Mouse (Mus musculus) hindbrain, embryonic 14.5 days (tissue): Measurements from ENCODE around the gene Zfp747. TPM values are rescaled to one million over a fixed set of nuclear protein-coding genes. Genes with fewer than 3 reads are reported as not detected.

ENCODE experiments used
- ATAC-seq: fragments of 200-750 bp; cut with Nextera tagmentation; 2 replicates; pipeline ENCODE4 v1.8.0; 2017; ENCODE audit warnings: moderate number of reproducible peaks, mild to moderate bottlenecking, moderate TSS enrichment, moderate library complexity; ENCODE audit not compliant: low FRiP score
- DNase-seq: peaks from one replicate; pipeline ENCODE4 v3.0.0-alpha.2; 2015; ENCODE audit warnings: low spot score
- H3K27ac ChIP-seq: fragments of 300-500 bp; sonication (generic); 2 replicates; pipeline ENCODE4 v1.5.1; 2014; ENCODE audit warnings: mild to moderate bottlenecking, moderate library complexity
- H3K27me3 ChIP-seq: fragments of 300-500 bp; sonication (generic); 2 replicates; pipeline ENCODE4 v1.6.1; 2014; ENCODE audit warnings: mild to moderate bottlenecking, low read length, mixed read lengths; ENCODE audit not compliant: control insufficient read depth, insufficient read depth
- H3K36me3 ChIP-seq: fragments of 300-500 bp; sonication (generic); replicated peaks from 2 replicates; pipeline ENCODE4 v1.6.1; 2014; ENCODE audit not compliant: control insufficient read depth, insufficient read depth
- H3K4me1 ChIP-seq: fragments of 300-500 bp; sonication (generic); replicated peaks from 2 replicates; pipeline ENCODE4 v1.6.1; 2014; ENCODE audit warnings: antibody characterized with exemption, low read length, mixed read lengths; ENCODE audit not compliant: control insufficient read depth, insufficient read depth
- H3K4me2 ChIP-seq: fragments of 300-500 bp; sonication (generic); replicated peaks from 2 replicates; pipeline ENCODE4 v1.6.1; 2014; ENCODE audit warnings: mild to moderate bottlenecking, moderate library complexity
- H3K4me3 ChIP-seq: fragments of 300-500 bp; sonication (generic); replicated peaks from 2 replicates; pipeline ENCODE4 v1.5.1; 2014; ENCODE audit warnings: mild to moderate bottlenecking, low read length
- H3K9ac ChIP-seq: fragments of 300-500 bp; sonication (generic); 2 replicates; pipeline ENCODE4 v1.6.1; 2014
- H3K9me3 ChIP-seq: fragments of 300-500 bp; sonication (generic); 2 replicates; pipeline ENCODE4 v1.6.1; 2016; ENCODE audit warnings: low read length; ENCODE audit not compliant: control insufficient read depth
- WGBS: fragments of 180-500 bp; shearing (Covaris S2); extraction: QIAGEN DNeasy Blood & Tissue Kit; methylation state at CpG from one replicate; pipeline ENCODE4 v1.1.7; 2014; 5-methylcytosine and 5-hydroxymethylcytosine counted together
- polyA plus RNA-seq: library from polyadenylated mRNA; unstranded; fragments of >200 nt; fragmentation: Nextera tagmentation; extraction: Ambion mirVana; gene quantifications from 2 replicates; pipeline ENCODE4 v1.2.1, GENCODE M21; 2014

Zfp747 gene
- polyA plus RNA-seq, 1 experiment from 2014 or later = 8.5 TPM

GRCm38 (mm10) chr7:127358472-127358871 is 17.4 kb downstream of the Zfp747 start:
- 75% methylated on average over 4 of the region's 4 CpGs for WGBS
- no peak for DNase-seq
- H3K9me3 ChIP-seq = no peaks in the 10 kb centered on the region
- H3K4me2 ChIP-seq = no peak overlapping the region
- H3K27ac ChIP-seq = no peak overlapping the region
- H3K4me1 ChIP-seq = 0 out of 2 replicates have a peak, but pooled peaks cover 4% of the 10 kb centered on the region
- H3K9ac ChIP-seq = no peak overlapping the region
- H3K27me3 ChIP-seq = peaks cover 3% of the 10 kb centered on the region; the same call in 1 of the 2 replicates
- no peaks in the 10 kb centered on the region for H3K36me3 ChIP-seq
- no peak overlapping the region for H3K4me3 ChIP-seq
- ATAC-seq = no peak

- H3K27me3 ChIP-seq = peaks cover 3% of the 10 kb centered on the region; the same call in 1 of the 2 replicates
- 68% methylated on average over 2 of the region's 2 CpGs for WGBS
- H3K9ac ChIP-seq = no peak overlapping the region
Observed at GRCm38 (mm10) chr7:127357871-127358270, 18.0 kb downstream of the Zfp747 start.

GRCm38 (mm10) chr7:127355796-127356195 is 20.1 kb downstream of the Zfp747 start:
- no peaks in the 10 kb centered on the region for H3K36me3 ChIP-seq
- H3K4me2 ChIP-seq = no peak overlapping the region
- H3K9ac ChIP-seq = no peak overlapping the region
- ATAC-seq (no peak), DNase-seq (no peak)
- H3K4me3 ChIP-seq = no peak overlapping the region
- WGBS = 70% methylated on average over 3 of the region's 3 CpGs
- H3K4me1 ChIP-seq = no peaks in the 10 kb centered on the region
- no peaks in the 10 kb centered on the region for H3K9me3 ChIP-seq
- no peak overlapping the region for H3K27ac ChIP-seq
- no peaks in the 10 kb centered on the region for H3K27me3 ChIP-seq

More at GRCm38 (mm10) chr7:127357871-127358270, 18.0 kb downstream of the Zfp747 start:
- H3K4me1 ChIP-seq = no peaks in the 10 kb centered on the region
- no peaks in the 10 kb centered on the region for H3K36me3 ChIP-seq
- H3K9me3 ChIP-seq = no peaks in the 10 kb centered on the region
- H3K4me2 ChIP-seq = no peak overlapping the region
- no peak overlapping the region for H3K4me3 ChIP-seq
- ATAC-seq (no peak), DNase-seq (no peak)
- no peak overlapping the region for H3K27ac ChIP-seq

- no peaks in the 10 kb centered on the region for H3K27me3 ChIP-seq
- no peak overlapping the region for H3K27ac ChIP-seq
- no peak overlapping the region for H3K4me2 ChIP-seq
- no peaks in the 10 kb centered on the region for H3K36me3 ChIP-seq
- DNase-seq = no peak
- 89% methylated on average over 5 of the region's 5 CpGs for WGBS
- H3K9ac ChIP-seq = no peak overlapping the region
- H3K4me3 ChIP-seq = no peak overlapping the region
- H3K9me3 ChIP-seq = no peaks in the 10 kb centered on the region
- H3K4me1 ChIP-seq = peaks cover 5% of the 10 kb centered on the region; the same call in 1 of the 2 replicates
- ATAC-seq = no peak
Observed at GRCm38 (mm10) chr7:127351230-127352004, 24.4 kb downstream of the Zfp747 start.

GRCm38 (mm10) chr7:127346676-127347075 is 29.2 kb downstream of the Zfp747 start:
- ATAC-seq (no peak), DNase-seq (no peak)
- Histone ChIP-seq H3K4me2 (peak overlapping the region; percentile 67), H3K27me3 (no peaks in the 10 kb centered on the region), H3K27ac (no peak overlapping the region), H3K4me3 (peak overlapping the region; percentile 93), H3K9ac (no peak overlapping the region; the same call in 1 of the 2 replicates), H3K9me3 (no peaks in the 10 kb centered on the region), H3K4me1 (peaks cover 13% of the 10 kb centered on the region), H3K36me3 (peaks cover 19% of the 10 kb centered on the region)
- WGBS = 14% methylated on average over 8 of the region's 8 CpGs

- DNase-seq (peak; percentile 94), ATAC-seq (peak; percentile 90)
- under 1% methylated on average over 71 of the region's 76 CpGs for WGBS
- peaks cover 13% of the 10 kb centered on the region for H3K4me1 ChIP-seq
- peak within 1 kb of the TSS; percentile 67 for H3K4me2 ChIP-seq
- H3K27ac ChIP-seq = peak within 1 kb of the TSS; percentile 97
- H3K4me3 ChIP-seq = peak within 1 kb of the TSS; percentile 93
- H3K9ac ChIP-seq = peak within 1 kb of the TSS; percentile 93
- peaks cover 23% of the 10 kb centered on the region for H3K36me3 ChIP-seq
- H3K9me3 ChIP-seq = no peaks in the 10 kb centered on the region
- H3K27me3 ChIP-seq = no peaks in the 10 kb centered on the region
Observed at GRCm38 (mm10) chr7:127345512-127346325, 30.1 kb downstream of the Zfp747 start, which contains the start of gene Zfp768. TSS of gene Zfp768 (minus strand) at chr7:127345589.

GRCm38 (mm10) chr7:127345092-127345491 is 30.8 kb downstream of the Zfp747 start:
- Histone ChIP-seq H3K9ac (peak overlapping the region; percentile 93), H3K27me3 (no peaks in the 10 kb centered on the region), H3K4me2 (peak overlapping the region; percentile 67), H3K4me1 (peaks cover 13% of the 10 kb centered on the region), H3K4me3 (peak overlapping the region; percentile 93), H3K9me3 (no peaks in the 10 kb centered on the region), H3K36me3 (peaks cover 23% of the 10 kb centered on the region), H3K27ac (peak overlapping the region; percentile 97)
- DNase-seq (no peak), ATAC-seq (peak; percentile 25)
- under 1% methylated on average over 42 of the region's 42 CpGs for WGBS

GRCm38 (mm10) chr7:127344371-127344770 is 31.5 kb downstream of the Zfp747 start:
- WGBS = 88% methylated on average over 8 of the region's 8 CpGs
- H3K27me3 ChIP-seq = no peaks in the 10 kb centered on the region
- peak overlapping the region; percentile 93 for H3K9ac ChIP-seq
- H3K4me2 ChIP-seq = peak overlapping the region; percentile 67
- peaks cover 13% of the 10 kb centered on the region for H3K4me1 ChIP-seq
- no peaks in the 10 kb centered on the region for H3K9me3 ChIP-seq
- no peak overlapping the region for H3K27ac ChIP-seq
- ATAC-seq (no peak), DNase-seq (no peak)
- H3K36me3 ChIP-seq = peaks cover 23% of the 10 kb centered on the region
- H3K4me3 ChIP-seq = peak overlapping the region; percentile 93

GRCm38 (mm10) chr7:127343351-127344019 is 32.4 kb downstream of the Zfp747 start:
- peaks cover 23% of the 10 kb centered on the region for H3K36me3 ChIP-seq
- no peaks in the 10 kb centered on the region for H3K9me3 ChIP-seq
- ATAC-seq = no peak
- no peak overlapping the region for H3K27ac ChIP-seq
- H3K9ac ChIP-seq = no peak overlapping the region
- no peak for DNase-seq
- peaks cover 13% of the 10 kb centered on the region for H3K4me1 ChIP-seq
- no peaks in the 10 kb centered on the region for H3K27me3 ChIP-seq
- no peak overlapping the region for H3K4me2 ChIP-seq
- WGBS = 96% methylated on average over 38 of the region's 38 CpGs
- H3K4me3 ChIP-seq = no peak overlapping the region
